Mouse (Mus musculus): ENCODE measurements around the gene Gm17359.

GRCm38 (mm10) chr3:79418921-79419320, 82.5 kb downstream of the Gm17359 start:
- TF ChIP-seq POLR2A (IDR thresholded peaks at IDR 0.05; ENCODE audit: low read depth, low read length), result no peak
- TF ChIP-seq CTCF (IDR thresholded peaks at IDR 0.05; ENCODE audit: extremely low read depth, insufficient read depth, insufficient read length, insufficient replicate concordance), result no peak
